Mouse (Mus musculus) hindbrain, embryonic 13.5 days (tissue): ENCODE data around the gene Sgsm2. TPM values are rescaled to one million over a fixed set of nuclear protein-coding genes. Genes with fewer than 3 reads are reported as not detected.

Experiments
- ATAC-seq: fragments of 200-750 bp; cut with Nextera tagmentation; 2 replicates; pipeline ENCODE4 v1.8.0; 2017; ENCODE audit warnings: moderate TSS enrichment; ENCODE audit not compliant: low FRiP score
- H3K27ac ChIP-seq: fragments of 300-500 bp; sonication (generic); 2 replicates; pipeline ENCODE4 v1.5.1; 2015; ENCODE audit warnings: inconsistent platforms, mild to moderate bottlenecking, moderate library complexity
- H3K27me3 ChIP-seq: fragments of 300-500 bp; sonication (generic); 2 replicates; pipeline ENCODE4 v1.6.1; 2015; ENCODE audit warnings: mild to moderate bottlenecking, inconsistent platforms
- H3K36me3 ChIP-seq: fragments of 300-500 bp; sonication (generic); 2 replicates; pipeline ENCODE4 v1.6.1; 2015; ENCODE audit warnings: mild to moderate bottlenecking, inconsistent platforms
- H3K4me1 ChIP-seq: fragments of 300-500 bp; sonication (generic); replicated peaks from 2 replicates; pipeline ENCODE4 v1.6.1; 2015; ENCODE audit warnings: inconsistent platforms
- H3K4me2 ChIP-seq: fragments of 300-500 bp; sonication (generic); 2 replicates; pipeline ENCODE4 v1.6.1; 2015; ENCODE audit warnings: inconsistent platforms, mild to moderate bottlenecking, moderate library complexity
- H3K4me3 ChIP-seq: fragments of 300-500 bp; sonication (generic); 2 replicates; pipeline ENCODE4 v1.5.1; 2015; ENCODE audit warnings: mild to moderate bottlenecking, inconsistent platforms
- H3K9ac ChIP-seq: fragments of 300-500 bp; sonication (generic); 2 replicates; pipeline ENCODE4 v1.6.1; 2015; ENCODE audit warnings: mild to moderate bottlenecking, inconsistent platforms
- H3K9me3 ChIP-seq: fragments of 300-500 bp; sonication (generic); 2 replicates; pipeline ENCODE4 v1.6.1; 2016; ENCODE audit warnings: inconsistent platforms
- WGBS: fragments of 180-500 bp; shearing (Covaris S2); methylation state at CpG from one replicate; pipeline ENCODE4 v1.1.7; 2015; 5-methylcytosine and 5-hydroxymethylcytosine counted together
- polyA plus RNA-seq: library from polyadenylated mRNA; unstranded; fragments of >200 nt; fragmentation: Nextera tagmentation; extraction: Ambion mirVana; gene quantifications from 2 replicates; pipeline ENCODE4 v1.2.1, GENCODE M21; 2015

Gene Sgsm2
- polyA plus RNA-seq, 1 experiment from 2014 or later, result 17.8 TPM

GRCm38 (mm10) chr11:74831606-74832451 lies 65.0 kb downstream of the Sgsm2 start:
- Histone ChIP-seq H3K4me2 (peak overlapping the region; percentile 80), H3K4me3 (peak overlapping the region; percentile 96), H3K27me3 (no peaks in the 10 kb centered on the region), H3K9me3 (no peaks in the 10 kb centered on the region), H3K4me1 (peaks cover 55% of the 10 kb centered on the region), H3K9ac (peak overlapping the region; percentile 98), H3K27ac (peak overlapping the region; percentile 97), H3K36me3 (peaks cover 6% of the 10 kb centered on the region; the same call in 1 of the 2 replicates)
- ATAC-seq, result peak; percentile 66
- under 1% methylated on average over 60 of the region's 61 CpGs for WGBS

DNA sequence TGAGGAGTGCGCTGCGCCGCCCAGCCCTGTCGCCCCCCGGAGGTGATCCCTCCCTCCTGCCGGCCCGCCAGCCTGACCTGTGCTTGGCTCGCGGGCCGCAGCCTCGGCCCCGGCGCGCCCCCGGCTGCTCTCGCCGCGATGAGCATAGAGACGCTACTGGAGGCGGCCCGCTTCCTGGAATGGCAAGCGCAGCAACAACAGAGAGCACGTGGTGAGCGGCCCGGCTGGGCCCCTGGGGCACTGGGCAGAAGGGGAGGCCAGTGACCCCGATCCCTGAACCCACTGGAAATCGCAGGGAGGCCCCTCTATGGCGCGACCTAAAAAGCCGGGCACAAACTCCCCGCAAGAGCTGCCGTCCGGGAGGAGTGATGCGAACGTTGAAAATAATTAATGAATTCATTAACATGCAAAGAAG lies 65.7 kb downstream of the Sgsm2 start:
- H3K36me3 ChIP-seq, result no peaks in the 10 kb centered on the region
- peak overlapping the region; percentile 98 for H3K9ac ChIP-seq
- no peaks in the 10 kb centered on the region for H3K9me3 ChIP-seq
- H3K4me1 ChIP-seq, result peaks cover 49% of the 10 kb centered on the region
- H3K27me3 ChIP-seq, result no peaks in the 10 kb centered on the region
- H3K4me3 ChIP-seq, result peak overlapping the region; percentile 96
- WGBS, result 1% methylated on average over 35 of the region's 35 CpGs
- H3K27ac ChIP-seq, result peak overlapping the region; percentile 97
- H3K4me2 ChIP-seq, result peak overlapping the region; percentile 80
- 0 out of 2 replicates have a peak, but pooled peaks have one; percentile 0 for ATAC-seq

GRCm38 (mm10) chr11:74830256-74831161 lies 66.4 kb downstream of the Sgsm2 start, which contains the start of gene Mnt:
TSS of gene Mnt (plus strand) at chr11:74830920.
- no peaks in the 10 kb centered on the region for H3K9me3 ChIP-seq
- no peaks in the 10 kb centered on the region for H3K27me3 ChIP-seq
- ATAC-seq, result peak; percentile 94
- H3K4me2 ChIP-seq, result peak within 1 kb of the TSS; percentile 80
- H3K36me3 ChIP-seq, result no peaks in the 10 kb centered on the region
- WGBS, result under 1% methylated on average over 66 of the region's 70 CpGs
- H3K9ac ChIP-seq, result peak within 1 kb of the TSS; percentile 98
- H3K4me3 ChIP-seq, result peak within 1 kb of the TSS; percentile 96
- peak within 1 kb of the TSS; percentile 97 for H3K27ac ChIP-seq
- peaks cover 46% of the 10 kb centered on the region for H3K4me1 ChIP-seq

- peak; percentile 53 for ATAC-seq
- peak overlapping the region; percentile 96 for H3K4me3 ChIP-seq
Observed at GRCm38 (mm10) chr11:74829812-74830211, 67.0 kb downstream of the Sgsm2 start.

GRCm38 (mm10) chr11:74828965-74829550 lies 67.8 kb downstream of the Sgsm2 start:
- ATAC-seq, result no peak
- Histone ChIP-seq H3K27ac (peak overlapping the region; percentile 97; the same call in 1 of the 2 replicates), H3K27me3 (no peaks in the 10 kb centered on the region), H3K4me3 (peak overlapping the region; percentile 96), H3K9me3 (no peaks in the 10 kb centered on the region), H3K36me3 (no peaks in the 10 kb centered on the region), H3K4me2 (peak overlapping the region; percentile 80), H3K4me1 (peaks cover 34% of the 10 kb centered on the region), H3K9ac (peak overlapping the region; percentile 58)
- 11% methylated on average over 11 of the region's 11 CpGs for WGBS

More at GRCm38 (mm10) chr11:74829812-74830211, 67.0 kb downstream of the Sgsm2 start:
- Histone ChIP-seq H3K27me3 (no peaks in the 10 kb centered on the region), H3K4me2 (peak overlapping the region; percentile 80), H3K36me3 (no peaks in the 10 kb centered on the region), H3K27ac (peak overlapping the region; percentile 97), H3K4me1 (peaks cover 42% of the 10 kb centered on the region), H3K9me3 (no peaks in the 10 kb centered on the region), H3K9ac (peak overlapping the region; percentile 58)
- WGBS, result under 1% methylated on average over 20 of the region's 20 CpGs

- Histone ChIP-seq H3K9ac (no peak overlapping the region), H3K27me3 (no peaks in the 10 kb centered on the region), H3K4me2 (peak overlapping the region; percentile 80; the same call in 1 of the 2 replicates), H3K9me3 (no peaks in the 10 kb centered on the region), H3K36me3 (no peaks in the 10 kb centered on the region), H3K27ac (no peak overlapping the region), H3K4me3 (no peak overlapping the region; the same call in 1 of the 2 replicates), H3K4me1 (peaks cover 28% of the 10 kb centered on the region)
- 26% methylated on average over 2 of the region's 2 CpGs for WGBS
- no peak for ATAC-seq
Observed at GRCm38 (mm10) chr11:74828404-74828931, 68.4 kb downstream of the Sgsm2 start.

- 73% methylated on average over 7 of the region's 7 CpGs for WGBS
- ATAC-seq, result no peak
Observed at GRCm38 (mm10) chr11:74827791-74828403, 69.0 kb downstream of the Sgsm2 start.

DNA sequence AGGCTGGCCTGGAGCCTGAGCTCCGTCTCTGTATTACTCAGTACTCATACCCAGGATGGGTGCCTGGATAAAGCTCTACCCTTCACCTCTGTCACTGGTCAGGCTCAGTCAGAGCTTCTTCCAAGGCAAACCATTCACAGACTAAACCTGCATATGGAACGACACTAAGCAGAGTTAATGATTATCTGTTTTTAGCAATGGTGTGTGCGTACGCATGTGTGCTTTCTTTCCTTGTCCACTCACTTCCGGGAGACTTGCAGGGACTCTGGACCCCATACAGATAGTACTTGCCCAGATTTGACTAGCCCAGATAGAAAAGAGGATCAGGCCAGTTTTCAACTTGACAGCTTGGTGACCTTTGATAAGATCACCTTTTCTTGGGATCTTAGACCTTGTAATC lies 70.2 kb downstream of the Sgsm2 start:
- peaks cover 16% of the 10 kb centered on the region for H3K4me1 ChIP-seq
- H3K36me3 ChIP-seq, result no peaks in the 10 kb centered on the region
- H3K4me2 ChIP-seq, result no peak overlapping the region
- H3K27me3 ChIP-seq, result no peaks in the 10 kb centered on the region
- H3K9me3 ChIP-seq, result no peaks in the 10 kb centered on the region
- WGBS, result 81% methylated on average over 5 of the region's 5 CpGs
- H3K9ac ChIP-seq, result no peak overlapping the region
- no peak for ATAC-seq
- no peak overlapping the region for H3K27ac ChIP-seq
- no peak overlapping the region for H3K4me3 ChIP-seq

More at GRCm38 (mm10) chr11:74827791-74828403, 69.0 kb downstream of the Sgsm2 start:
- Histone ChIP-seq H3K4me1 (peaks cover 23% of the 10 kb centered on the region), H3K36me3 (no peaks in the 10 kb centered on the region), H3K4me2 (no peak overlapping the region), H3K27ac (no peak overlapping the region), H3K9me3 (no peaks in the 10 kb centered on the region), H3K9ac (no peak overlapping the region), H3K27me3 (no peaks in the 10 kb centered on the region), H3K4me3 (no peak overlapping the region)

GRCm38 (mm10) chr11:74826151-74826550 lies 70.7 kb downstream of the Sgsm2 start:
- H3K27ac ChIP-seq, result no peak overlapping the region
- H3K4me3 ChIP-seq, result no peak overlapping the region
- 67% methylated on average over 7 of the region's 7 CpGs for WGBS
- no peak overlapping the region for H3K4me2 ChIP-seq
- H3K9ac ChIP-seq, result no peak overlapping the region
- peaks cover 16% of the 10 kb centered on the region for H3K4me1 ChIP-seq
- no peak for ATAC-seq
- H3K27me3 ChIP-seq, result no peaks in the 10 kb centered on the region
- no peaks in the 10 kb centered on the region for H3K9me3 ChIP-seq
- no peaks in the 10 kb centered on the region for H3K36me3 ChIP-seq

DNA sequence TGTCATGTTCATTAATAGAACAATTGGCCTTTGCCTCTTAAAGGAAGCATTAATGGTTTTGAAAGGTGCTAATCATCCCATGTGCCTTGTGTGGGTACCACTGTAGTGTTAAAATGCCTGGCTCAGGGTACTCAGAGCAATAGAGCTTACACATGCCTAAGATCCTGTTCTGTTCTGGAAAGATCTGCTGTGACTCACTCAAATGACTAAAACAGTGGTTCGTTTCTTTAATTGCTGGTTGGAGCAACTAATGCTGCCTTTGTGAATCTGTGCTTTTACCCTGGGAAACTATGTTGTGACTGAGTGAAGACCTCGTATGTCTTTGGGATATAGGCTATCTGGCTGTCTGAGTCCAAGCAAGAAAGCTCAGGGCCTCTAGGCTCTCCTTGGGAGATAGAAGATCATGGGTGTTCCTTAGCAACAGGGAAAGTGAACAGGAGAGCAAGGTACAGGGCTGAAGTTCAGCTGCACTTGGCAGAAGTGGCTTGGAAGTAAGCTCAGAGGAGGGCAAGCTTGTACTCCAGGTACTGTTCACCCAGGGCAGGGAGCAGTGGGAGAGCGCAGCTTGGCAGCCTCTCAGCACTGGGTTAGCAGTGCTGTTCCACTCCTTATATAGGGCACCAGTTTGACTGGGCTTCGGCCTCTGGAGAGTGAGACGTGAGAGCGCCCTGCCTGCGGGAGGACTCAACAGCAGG lies 74.0 kb downstream of the Sgsm2 start:
- no peaks in the 10 kb centered on the region for H3K27me3 ChIP-seq
- H3K27ac ChIP-seq, result no peak overlapping the region
- H3K4me1 ChIP-seq, result 0 out of 2 replicates have a peak, but pooled peaks cover 4% of the 10 kb centered on the region
- H3K4me2 ChIP-seq, result no peak overlapping the region
- ATAC-seq, result no peak
- WGBS, result 85% methylated on average over 7 of the region's 7 CpGs
- H3K9me3 ChIP-seq, result no peaks in the 10 kb centered on the region
- peaks cover 15% of the 10 kb centered on the region for H3K36me3 ChIP-seq
- H3K9ac ChIP-seq, result no peak overlapping the region
- no peak overlapping the region for H3K4me3 ChIP-seq

- WGBS, result 41% methylated on average over 1 of the region's 1 CpGs
- Histone ChIP-seq H3K27me3 (no peaks in the 10 kb centered on the region), H3K36me3 (peaks cover 29% of the 10 kb centered on the region), H3K4me3 (no peak overlapping the region), H3K4me1 (0 out of 2 replicates have a peak, but pooled peaks cover 4% of the 10 kb centered on the region), H3K27ac (no peak overlapping the region), H3K9ac (no peak overlapping the region), H3K4me2 (no peak overlapping the region), H3K9me3 (no peaks in the 10 kb centered on the region)
- no peak for ATAC-seq
Observed at GRCm38 (mm10) chr11:74821463-74821862, 75.4 kb downstream of the Sgsm2 start.
